Mouse (Mus musculus): ENCODE data around the gene Zfp667. TPM values are rescaled to one million over a fixed set of nuclear protein-coding genes. Genes with fewer than 3 reads are reported as not detected.
"Not testable (repeated sequence)": the region's sequence is repeated elsewhere in the genome, so short reads cannot be mapped to it uniquely, and the experiment has no call there.

The Zfp667 gene
- 5.2 and 7.1 TPM in 2 replicates for total RNA-seq (2014; rRNA removed)
- polyA plus RNA-seq (2015; fragmentation: Nextera tagmentation; extraction: Ambion mirVana) = 11.0 and 12.4 TPM in 2 replicates

- peak; percentile 41 for TF ChIP-seq CTCF (IDR thresholded peaks at IDR 0.05)
- Histone ChIP-seq H3K4me2 (ENCODE audit: low read depth, low read length, poor library complexity, severe bottlenecking) (peak within 1 kb of the TSS; percentile 83), H3K9me3 (ENCODE audit: low read length) (no peaks in the 10 kb centered on the region), H3K4me1 (ENCODE audit: insufficient read depth, low read length) (peaks cover 5% of the 10 kb centered on the region), H3K36me3 (ENCODE audit: insufficient read depth, low read length) (peaks cover 3% of the 10 kb centered on the region; the same call in 1 of the 2 replicates), H3K27me3 (ENCODE audit: insufficient read depth, low read length) (no peaks in the 10 kb centered on the region), H3K27ac (ENCODE audit: low read depth, low read length) (peak within 1 kb of the TSS; percentile 73), H3K9ac (replicated peaks; ENCODE audit: low read length, poor library complexity, severe bottlenecking) (peak within 1 kb of the TSS; percentile 59), H3K4me3 (ENCODE audit: low read depth, low read length) (peak within 1 kb of the TSS; percentile 48)
- peak; percentile 84 for ATAC-seq (ENCODE audit: low FRiP score)
- 3% methylated on average over 48 of the region's 50 CpGs for WGBS
- peak; percentile 98 for DNase-seq (ENCODE audit: low spot score)
Measured at GRCm38 (mm10) chr7:6285842-6286705, at the start of gene Zfp667. Gene Zfp667 (plus strand): TSS chr7:6286579.

GRCm38 (mm10) chr7:6239787-6240186 is 46.6 kb upstream of the Zfp667 start:
- Histone ChIP-seq H3K9me3 (ENCODE audit: low read length) (no peaks in the 10 kb centered on the region), H3K4me2 (ENCODE audit: low read depth, low read length, poor library complexity, severe bottlenecking) (no peak overlapping the region), H3K27me3 (ENCODE audit: insufficient read depth, low read length) (no peaks in the 10 kb centered on the region), H3K27ac (ENCODE audit: low read depth, low read length) (no peak overlapping the region), H3K4me3 (ENCODE audit: low read depth, low read length) (no peak overlapping the region), H3K36me3 (ENCODE audit: insufficient read depth, low read length) (no peaks in the 10 kb centered on the region), H3K9ac (replicated peaks; ENCODE audit: low read length, poor library complexity, severe bottlenecking) (no peak overlapping the region), H3K4me1 (ENCODE audit: insufficient read depth, low read length) (no peaks in the 10 kb centered on the region)
- WGBS = 52% methylated on average over 11 of the region's 11 CpGs
- no peak for TF ChIP-seq CTCF (IDR thresholded peaks at IDR 0.05)
- DNase-seq (ENCODE audit: low spot score) (no peak), ATAC-seq (ENCODE audit: low FRiP score) (no peak)

- not testable (repeated sequence) for H3K9ac ChIP-seq (replicated peaks; ENCODE audit: low read length, poor library complexity, severe bottlenecking); H3K36me3 ChIP-seq (ENCODE audit: insufficient read depth, low read length); H3K4me2 ChIP-seq (ENCODE audit: low read depth, low read length, poor library complexity, severe bottlenecking); H3K4me1 ChIP-seq (ENCODE audit: insufficient read depth, low read length); H3K9me3 ChIP-seq (ENCODE audit: low read length); H3K4me3 ChIP-seq (ENCODE audit: low read depth, low read length); H3K27me3 ChIP-seq (ENCODE audit: insufficient read depth, low read length); ATAC-seq (ENCODE audit: low FRiP score); H3K27ac ChIP-seq (ENCODE audit: low read depth, low read length)
- WGBS = 32% methylated on average over 1 of the region's 1 CpGs
- peak; percentile 23 for DNase-seq (ENCODE audit: low spot score)
- peak; percentile 59 for TF ChIP-seq CTCF (IDR thresholded peaks at IDR 0.05)
Measured at GRCm38 (mm10) chr7:6240841-6241425, 45.4 kb upstream of the Zfp667 start.

- 57% methylated on average over 11 of the region's 11 CpGs for WGBS
- no peak for TF ChIP-seq CTCF (IDR thresholded peaks at IDR 0.05)
- Histone ChIP-seq H3K9ac (replicated peaks; ENCODE audit: low read length, poor library complexity, severe bottlenecking) (no peak overlapping the region), H3K4me3 (ENCODE audit: low read depth, low read length) (no peak overlapping the region), H3K4me1 (ENCODE audit: insufficient read depth, low read length) (no peaks in the 10 kb centered on the region), H3K27ac (ENCODE audit: low read depth, low read length) (no peak overlapping the region), H3K9me3 (ENCODE audit: low read length) (no peaks in the 10 kb centered on the region), H3K4me2 (ENCODE audit: low read depth, low read length, poor library complexity, severe bottlenecking) (no peak overlapping the region), H3K36me3 (ENCODE audit: insufficient read depth, low read length) (no peaks in the 10 kb centered on the region), H3K27me3 (ENCODE audit: insufficient read depth, low read length) (no peaks in the 10 kb centered on the region)
- DNase-seq (ENCODE audit: low spot score) = no peak
- no peak for ATAC-seq (ENCODE audit: low FRiP score)
Measured at GRCm38 (mm10) chr7:6244361-6245292, 41.8 kb upstream of the Zfp667 start.

- DNase-seq (ENCODE audit: low spot score) (no peak), ATAC-seq (ENCODE audit: low FRiP score) (no peak)
- WGBS = 86% methylated on average over 6 of the region's 6 CpGs
- H3K4me1 ChIP-seq (ENCODE audit: insufficient read depth, low read length) = no peaks in the 10 kb centered on the region
- no peak within 1 kb of the TSS for H3K27ac ChIP-seq (ENCODE audit: low read depth, low read length)
- H3K9ac ChIP-seq (replicated peaks; ENCODE audit: low read length, poor library complexity, severe bottlenecking) = no peak within 1 kb of the TSS
- H3K9me3 ChIP-seq (ENCODE audit: low read length) = 0 out of 2 replicates have a peak, but pooled peaks cover 5% of the 10 kb centered on the region
- no peaks in the 10 kb centered on the region for H3K36me3 ChIP-seq (ENCODE audit: insufficient read depth, low read length)
- H3K27me3 ChIP-seq (ENCODE audit: insufficient read depth, low read length) = no peaks in the 10 kb centered on the region
- no peak within 1 kb of the TSS for H3K4me3 ChIP-seq (ENCODE audit: low read depth, low read length)
- no peak within 1 kb of the TSS for H3K4me2 ChIP-seq (ENCODE audit: low read depth, low read length, poor library complexity, severe bottlenecking)
- TF ChIP-seq CTCF (IDR thresholded peaks at IDR 0.05) = no peak
Measured at GRCm38 (mm10) chr7:6252410-6252809, 34.0 kb upstream of the Zfp667 start, which contains the start of gene Epp13. Gene Epp13 (plus strand): TSS chr7:6252710.

Measured in midbrain, postnatal 0 days (tissue).